Mouse (Mus musculus) ovary, adult 18-20 months (tissue): ENCODE data around the gene Cd302.

Source experiments
- DNase-seq: peaks from one replicate; pipeline ENCODE4 v3.0.0; 2022; ENCODE audit warnings: low spot score, mixed read lengths

Cd302 gene

DNA sequence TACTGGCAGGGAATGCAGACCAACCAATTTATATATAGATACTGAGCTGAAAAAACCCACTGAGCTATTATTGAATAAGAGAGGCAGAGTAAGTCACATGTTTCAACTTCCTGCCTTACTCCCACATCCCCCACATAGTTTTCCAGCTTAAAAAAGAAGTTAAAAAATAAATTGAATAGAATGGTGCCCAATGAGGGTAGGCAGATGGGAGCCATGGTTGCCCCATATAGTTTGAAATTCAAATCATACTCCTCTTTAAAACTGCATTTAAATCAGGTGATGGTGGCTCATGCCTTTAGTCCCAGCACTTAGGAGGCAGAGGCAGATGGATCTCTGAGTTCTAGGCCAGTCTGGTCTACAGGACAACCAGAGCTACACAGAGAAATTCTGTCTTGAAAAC, 30.8 kb downstream of the Cd302 start:
- DNase-seq, result no peak

DNA sequence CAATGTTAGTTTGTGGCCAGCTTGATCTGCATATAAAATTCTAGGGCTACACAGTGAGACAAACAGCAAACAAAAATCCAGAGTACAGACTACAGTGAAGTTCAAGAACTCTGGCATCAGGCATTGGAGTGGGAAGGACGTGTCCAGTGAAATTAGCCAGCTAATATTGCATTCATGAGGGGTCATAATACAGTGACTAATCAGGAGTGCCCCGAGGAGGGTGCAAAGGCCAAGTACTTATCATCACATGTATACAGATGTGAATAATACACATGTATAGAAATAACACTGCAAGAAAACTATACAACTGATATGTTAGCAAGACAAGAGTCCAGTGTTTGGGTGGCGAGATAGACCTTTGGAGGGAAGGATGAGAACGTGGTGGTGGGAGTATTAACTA, 31.5 kb downstream of the Cd302 start:
- no peak for DNase-seq

DNA sequence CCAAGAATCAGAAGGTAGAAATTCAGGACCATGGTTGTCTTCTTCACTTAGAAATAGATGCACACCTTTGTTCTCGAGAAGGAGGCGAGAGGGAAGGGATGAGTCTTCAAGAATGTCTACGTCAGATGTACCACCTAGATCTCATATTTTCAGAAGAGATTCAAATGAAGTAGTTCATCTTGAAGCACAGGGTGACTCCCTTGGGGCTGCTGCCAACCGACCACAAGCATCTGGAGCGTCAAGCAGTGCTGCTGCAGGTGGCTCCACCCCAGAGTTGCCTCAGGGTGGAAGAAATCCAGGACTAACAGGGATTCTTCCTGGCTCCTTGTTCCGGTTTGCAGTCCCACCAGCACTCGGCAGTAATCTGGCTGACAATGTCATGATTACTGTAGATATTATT, 49.8 kb downstream of the Cd302 start:
- no peak for DNase-seq

DNA sequence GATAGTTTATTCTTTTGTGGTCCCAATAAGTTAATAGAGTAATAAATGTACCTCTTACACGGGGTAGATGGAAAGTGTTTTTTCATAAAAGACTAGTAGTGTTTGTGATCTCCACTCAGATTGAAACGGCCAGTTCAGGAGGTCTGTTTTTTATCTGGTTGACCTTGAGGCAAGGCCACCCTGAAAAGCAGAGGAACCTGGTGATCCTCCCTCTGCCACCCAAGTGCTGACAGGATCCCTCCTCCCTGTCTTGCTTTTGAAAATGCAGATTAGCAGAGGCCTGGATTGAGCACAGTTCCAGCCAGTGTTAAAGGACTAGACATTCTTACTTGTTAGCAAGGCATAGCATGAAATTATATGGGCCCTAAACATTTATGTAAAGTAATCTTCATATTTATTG, 51.1 kb downstream of the Cd302 start:
- DNase-seq, result peak; percentile 53

DNA sequence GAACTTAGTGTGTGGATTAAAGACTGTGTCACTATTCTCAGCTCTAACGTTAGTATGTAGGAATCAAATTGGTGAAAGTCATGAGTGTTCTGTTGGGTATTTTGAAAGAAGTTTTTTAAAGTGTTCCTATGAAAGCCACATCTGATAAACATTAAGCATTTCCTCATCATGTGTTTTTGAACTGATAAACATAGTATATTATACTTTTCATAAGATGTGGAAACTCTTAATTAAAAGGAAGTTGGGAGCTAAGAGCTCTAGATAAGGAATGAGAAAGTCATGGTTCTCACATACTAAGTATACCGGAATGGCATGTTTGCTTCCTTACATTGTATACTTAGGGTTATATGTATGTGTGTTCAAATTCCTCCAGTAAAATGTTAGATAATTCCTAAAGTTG, 53.9 kb downstream of the Cd302 start:
- no peak for DNase-seq

DNA sequence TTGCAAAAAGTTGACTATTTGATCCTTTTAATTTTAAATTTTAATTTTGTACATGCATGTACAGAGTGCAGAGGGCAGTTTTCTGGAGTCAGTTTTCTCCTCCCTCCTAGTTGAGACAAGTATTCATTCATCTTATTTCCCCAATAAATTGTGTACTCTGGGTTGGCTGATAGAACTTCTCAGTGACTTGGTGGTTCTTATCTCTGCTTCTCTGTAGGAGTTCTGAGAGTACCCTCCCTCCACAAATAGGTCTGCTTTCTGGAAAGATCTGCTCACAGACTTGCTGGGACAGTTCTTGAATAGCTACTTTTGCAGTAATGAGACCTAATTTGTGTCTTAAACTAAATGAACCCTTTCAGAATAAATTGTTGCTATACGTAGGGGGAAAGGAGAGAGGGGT, 55.8 kb downstream of the Cd302 start:
- DNase-seq, result no peak

DNA sequence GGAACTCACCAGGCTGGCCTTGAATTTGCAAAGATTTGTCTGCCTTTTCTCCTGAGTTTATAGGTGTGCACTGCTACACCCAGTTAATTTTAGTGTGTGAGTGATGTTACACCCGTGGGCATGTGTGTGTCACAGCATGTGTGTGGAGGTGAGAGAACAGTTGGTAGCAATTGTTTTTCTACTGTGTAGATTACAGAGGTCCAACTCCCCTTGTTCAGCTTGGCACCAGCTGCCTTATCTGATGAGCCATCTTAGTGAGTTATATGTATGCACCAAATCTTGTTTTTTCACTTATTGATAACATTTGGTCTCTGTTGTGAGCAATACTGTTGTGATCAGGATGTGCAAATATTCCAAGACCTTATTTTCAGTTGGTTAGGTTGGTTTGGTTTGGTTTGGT, 60.8 kb downstream of the Cd302 start:
- DNase-seq, result no peak

DNA sequence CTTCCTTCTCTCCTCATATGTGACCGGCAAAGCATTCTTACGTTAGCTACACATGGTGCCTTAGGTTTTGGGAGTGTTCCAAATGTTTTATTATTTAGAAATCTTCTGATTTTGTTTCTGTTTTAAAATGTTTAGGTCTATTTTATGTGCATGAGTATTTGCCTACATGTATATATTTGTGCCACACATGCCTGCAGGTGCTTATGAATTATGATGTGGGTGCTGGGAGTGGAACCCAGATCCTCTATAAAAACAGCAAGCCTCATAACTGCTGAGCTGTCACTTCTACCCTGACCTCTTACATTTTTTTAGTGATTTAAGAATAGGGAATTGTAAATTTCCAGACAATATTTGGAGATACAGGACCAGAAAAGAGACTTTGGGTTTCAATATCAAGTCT, 62.3 kb downstream of the Cd302 start:
- no peak for DNase-seq

DNA sequence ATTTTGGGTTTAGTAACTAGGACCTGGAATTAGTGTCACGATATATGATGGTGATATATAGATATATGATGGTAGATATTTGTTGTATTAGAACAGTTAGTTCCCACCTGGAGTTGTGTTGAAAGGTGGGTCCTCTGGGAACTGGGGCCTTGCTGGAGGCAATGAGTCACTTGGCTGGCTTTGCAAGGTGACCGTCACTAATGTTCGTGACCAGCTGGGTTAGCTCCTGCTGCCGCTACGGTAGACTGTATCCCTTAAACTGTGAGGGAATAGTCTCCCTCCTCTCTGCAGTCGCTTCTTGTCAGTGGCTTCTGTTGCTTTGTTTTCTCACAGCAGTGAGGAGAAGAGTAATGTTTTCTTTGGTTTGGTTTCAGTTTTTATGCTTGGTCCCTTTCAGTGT, 63.1 kb downstream of the Cd302 start:
- no peak for DNase-seq

DNA sequence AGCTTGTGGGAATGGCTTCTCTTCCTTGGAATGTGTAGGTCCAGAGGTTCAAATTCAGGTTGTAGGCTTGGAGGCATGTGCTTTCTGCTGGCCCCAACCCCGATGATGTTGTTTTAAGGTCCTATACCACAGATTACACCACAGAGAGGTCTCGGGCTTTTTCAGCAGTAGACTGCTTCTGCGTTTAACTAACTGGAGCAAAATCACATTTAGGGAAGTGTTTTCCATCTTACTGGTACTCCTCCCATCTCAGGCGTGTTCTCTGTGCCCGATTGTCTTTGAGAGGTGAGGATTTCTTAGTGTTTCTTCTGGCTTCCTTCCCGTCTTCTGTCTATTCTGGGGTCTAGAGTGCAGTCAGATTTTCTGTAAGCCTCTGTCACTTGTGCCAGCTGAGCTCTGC, 66.7 kb downstream of the Cd302 start:
- DNase-seq, result no peak

DNA sequence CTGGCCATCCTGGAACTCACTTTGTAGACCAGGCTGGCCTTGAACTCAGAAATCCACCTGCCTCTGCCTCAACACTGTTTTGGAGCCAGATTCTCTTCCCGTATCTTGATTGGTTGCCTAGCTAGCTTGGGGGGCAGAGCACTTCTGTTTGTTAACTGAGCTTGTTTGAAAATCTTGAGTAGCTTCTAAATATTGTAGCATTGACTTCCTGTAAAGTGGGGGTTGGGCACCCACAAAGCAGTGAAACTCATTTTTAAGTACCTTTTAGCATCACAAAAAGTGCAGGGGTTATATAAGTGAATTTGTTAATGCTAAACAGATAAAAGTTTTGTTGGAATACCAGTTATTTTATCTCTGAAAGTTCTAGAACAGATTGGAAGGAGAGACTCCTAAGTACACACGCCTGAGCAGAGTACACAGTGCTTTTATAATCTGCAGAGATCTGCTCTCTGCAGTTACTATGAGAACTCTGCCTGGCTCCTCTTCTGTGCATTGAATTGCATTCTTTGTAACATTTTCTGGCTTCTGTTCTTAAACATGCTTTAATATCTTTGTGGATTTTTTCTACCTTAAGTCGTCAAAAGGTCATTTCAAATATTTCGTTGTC, 67.6 kb downstream of the Cd302 start:
- no peak for DNase-seq

DNA sequence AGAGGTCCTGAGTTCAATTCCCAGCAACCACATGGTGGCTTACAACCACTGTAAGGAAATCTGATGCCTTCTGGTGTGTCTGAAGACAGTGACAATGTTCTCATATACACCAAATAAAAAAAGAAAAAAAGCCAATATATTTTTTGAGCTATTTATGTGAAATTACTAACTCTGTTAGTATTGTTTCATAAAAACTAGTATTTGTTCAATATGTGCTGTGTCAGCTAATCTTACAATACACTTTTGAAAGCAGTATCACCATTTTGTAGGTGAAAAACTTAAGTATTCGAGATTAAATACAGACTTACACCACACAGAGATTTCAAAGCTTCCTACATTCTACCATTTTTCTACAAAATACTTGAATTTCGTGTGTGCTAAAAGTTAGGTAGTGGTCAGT, 69.6 kb downstream of the Cd302 start:
- DNase-seq, result no peak

DNA sequence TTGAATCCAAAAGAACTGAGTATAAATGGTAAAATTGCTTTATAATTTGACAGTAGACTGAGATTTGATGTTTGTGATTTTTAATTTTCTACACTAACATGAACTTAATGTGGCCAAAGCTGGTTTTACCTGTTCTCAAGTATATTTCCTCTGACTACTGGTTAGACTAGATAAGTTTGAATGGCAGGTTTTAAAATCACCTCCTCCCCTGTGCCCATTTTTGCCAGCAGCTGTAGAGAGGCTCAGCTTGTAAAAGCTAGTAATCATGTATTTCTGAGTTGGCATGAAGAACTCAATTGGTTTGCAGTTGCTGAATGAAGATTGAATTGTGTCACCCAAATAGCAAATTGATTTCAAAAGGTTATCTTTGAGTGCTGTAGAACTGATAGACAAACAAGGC, 71.8 kb downstream of the Cd302 start:
- DNase-seq, result no peak

DNA sequence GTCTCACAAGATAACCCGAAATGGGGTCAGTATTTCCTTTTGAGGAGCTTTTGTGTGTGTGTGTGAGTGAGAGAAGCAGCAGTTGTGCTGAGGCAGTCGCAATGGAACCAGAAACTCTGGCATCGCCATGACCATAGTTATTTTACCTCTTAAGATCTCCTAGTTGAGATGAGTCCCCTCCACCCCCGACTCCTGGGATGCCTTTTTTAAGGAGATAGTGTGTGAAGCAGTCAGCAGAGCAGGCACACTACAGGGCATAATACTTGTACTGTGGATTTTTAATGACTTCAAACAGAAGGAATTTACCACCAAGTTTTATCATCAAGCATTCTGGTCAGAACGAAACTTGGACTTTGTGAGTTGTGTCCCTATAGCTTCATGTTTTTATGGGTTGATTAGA, 73.5 kb downstream of the Cd302 start:
- DNase-seq, result no peak

DNA sequence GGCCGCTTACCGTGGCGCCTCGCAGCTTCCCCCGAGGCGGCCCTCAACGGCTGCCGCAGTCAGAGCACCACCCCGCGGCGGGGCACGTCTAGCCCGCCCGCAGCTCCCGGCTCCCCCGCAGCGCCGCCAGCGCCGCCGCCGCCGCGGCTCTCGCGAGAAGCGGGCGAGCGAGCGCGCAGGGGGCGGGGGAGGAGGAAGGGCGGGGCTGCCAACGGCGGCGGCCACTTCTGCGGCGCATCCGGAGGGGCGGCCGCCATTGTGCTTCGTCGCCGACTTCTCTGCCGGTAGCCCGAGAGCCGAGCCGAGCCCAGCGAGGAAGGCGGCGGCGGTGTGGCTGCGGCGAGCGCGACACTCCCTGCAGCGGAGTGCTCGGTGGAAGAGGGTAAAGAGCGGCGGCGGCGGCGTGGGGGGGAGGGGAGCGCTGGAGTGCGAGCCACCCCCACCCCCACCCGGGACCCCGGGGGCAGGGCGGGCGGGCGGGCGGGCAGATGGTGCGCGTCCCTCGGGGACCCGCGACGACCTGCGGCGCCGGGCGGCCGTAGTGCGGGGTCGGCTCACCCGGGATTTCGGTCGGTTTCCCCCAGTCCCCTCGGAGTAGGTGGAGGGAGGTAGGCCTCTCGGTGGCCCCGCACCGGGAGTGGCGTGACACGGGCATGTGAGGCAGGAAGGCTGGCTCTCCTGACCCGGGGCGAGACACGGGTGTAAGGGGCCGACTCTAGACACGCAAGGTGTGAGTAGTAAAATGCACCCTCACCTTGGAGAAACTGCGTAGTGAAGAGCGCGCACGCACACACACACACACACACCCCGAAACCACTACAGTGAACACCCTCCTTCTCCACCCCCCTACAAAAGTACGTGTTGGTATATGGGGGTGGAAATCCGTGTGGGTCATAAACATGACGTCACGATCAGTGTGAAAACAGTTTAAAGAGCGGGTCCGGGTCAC, 74.3 kb downstream of the Cd302 start, which contains the start of the genes Baz2b and March7:
TSS of gene Baz2b (minus strand) at position 137 of the 949 bp plus-strand sequence.
TSS of gene March7 (plus strand) at position 185 of the 949 bp plus-strand sequence.
- peak; percentile 79 for DNase-seq

DNA sequence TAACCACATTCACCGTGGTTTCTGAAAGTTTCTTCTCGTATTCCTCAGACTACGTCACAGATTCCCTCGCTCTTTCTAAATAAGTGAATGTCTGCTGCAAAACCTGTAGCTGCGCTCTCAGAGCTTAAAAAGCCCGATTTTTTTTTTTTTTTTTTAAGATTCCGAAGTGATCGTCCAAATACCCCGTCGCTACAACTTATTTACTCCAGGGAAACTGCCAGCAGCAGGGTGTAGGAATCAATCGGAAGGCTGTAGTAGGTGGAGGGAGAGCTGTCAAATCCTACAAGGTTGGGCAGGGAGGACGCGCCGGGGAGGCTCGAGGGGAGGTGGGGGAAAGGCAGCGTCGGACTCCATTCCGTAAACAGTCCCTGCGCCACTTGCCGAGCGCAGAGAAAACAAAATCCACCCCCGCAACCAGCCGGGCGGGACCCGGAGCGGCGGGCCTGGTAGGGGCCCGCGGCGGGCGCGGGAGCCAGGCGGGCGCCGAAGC, 75.1 kb downstream of the Cd302 start:
- peak; percentile 31 for DNase-seq

DNA sequence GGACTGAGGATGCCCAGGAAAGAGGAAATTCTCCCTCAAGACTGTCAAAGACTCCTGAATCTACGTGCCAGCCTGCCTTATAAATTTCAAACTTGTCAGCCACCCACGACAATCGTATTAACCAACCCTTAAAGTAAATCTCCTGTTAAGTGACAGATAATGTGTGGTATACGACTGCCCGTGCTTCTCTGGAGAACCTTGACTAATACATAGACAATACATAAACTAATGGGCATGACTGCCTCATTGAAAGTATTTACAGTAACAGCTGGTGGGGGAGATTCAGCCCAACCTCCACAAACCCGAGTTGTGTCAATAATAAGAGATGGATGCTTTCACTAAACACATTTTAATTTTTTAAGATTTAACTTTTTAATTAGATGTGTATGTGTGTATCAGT, 78.5 kb downstream of the Cd302 start:
- DNase-seq, result no peak

DNA sequence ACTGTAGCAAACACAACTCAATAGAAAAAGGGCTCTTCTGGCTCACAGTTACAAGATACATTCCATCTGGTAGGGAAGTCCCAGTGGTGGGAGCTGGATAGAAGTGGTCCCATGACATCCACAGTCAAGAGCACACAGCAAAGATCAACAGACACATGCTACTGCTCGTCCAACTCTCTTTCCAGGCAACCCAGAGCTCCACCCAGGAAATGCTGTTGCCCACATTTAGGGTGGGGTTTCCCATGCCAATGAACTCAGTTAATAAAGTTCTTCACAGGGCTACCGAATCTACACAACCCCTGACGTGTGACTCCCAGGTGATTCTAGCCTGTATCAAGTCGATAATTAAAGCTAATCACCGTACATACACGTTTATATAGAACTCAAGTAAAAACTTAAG, 80.1 kb downstream of the Cd302 start:
- DNase-seq, result no peak

DNA sequence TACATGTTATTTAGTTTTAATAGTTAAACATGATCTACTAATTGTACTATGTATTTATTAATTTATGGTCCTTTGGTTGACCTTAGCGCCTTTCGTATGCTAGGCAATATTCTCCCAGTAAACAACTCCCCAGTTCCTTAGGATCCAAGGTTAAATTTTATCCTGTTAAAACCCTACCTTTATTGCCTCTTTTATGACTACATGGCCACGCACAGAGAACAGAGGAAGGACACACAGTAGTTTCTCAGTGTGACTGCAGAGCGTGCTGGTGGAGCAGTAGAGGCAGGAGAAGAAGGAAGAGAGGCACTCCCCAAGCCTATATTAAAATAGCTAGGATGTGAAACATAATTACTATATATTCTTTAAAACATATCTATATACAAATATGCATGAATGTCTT, 80.6 kb downstream of the Cd302 start:
- DNase-seq, result no peak

DNA sequence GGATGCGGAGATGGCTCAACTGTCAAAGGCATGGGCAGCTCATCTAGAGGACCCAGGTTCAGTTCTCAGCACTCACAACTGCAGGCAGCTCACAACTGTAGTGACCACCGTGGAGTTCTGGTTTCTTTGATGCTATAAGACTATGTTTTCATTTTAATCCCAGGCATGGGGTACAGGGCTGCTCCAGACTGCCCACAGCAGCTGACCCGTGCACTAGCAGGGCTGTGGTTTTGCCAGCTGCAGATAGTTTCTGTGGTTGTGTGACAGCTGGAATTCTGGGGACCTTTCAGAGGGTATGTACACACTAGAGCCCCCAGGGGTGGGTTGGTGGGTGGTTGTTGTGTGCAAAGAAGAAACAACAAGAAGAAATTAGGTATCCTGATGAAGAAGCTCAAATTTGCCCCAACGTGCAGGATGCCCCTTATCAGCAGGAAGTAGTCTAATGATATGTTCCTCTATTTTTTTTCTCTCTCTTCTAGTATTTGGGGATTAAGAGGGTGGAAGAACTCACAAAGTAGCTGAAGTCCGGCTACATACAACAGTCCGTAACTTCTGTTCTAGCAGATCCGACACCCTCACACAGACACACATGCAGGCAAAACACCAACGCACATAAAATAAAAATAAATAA, 81.3 kb downstream of the Cd302 start:
- no peak for DNase-seq
